Mouse (Mus musculus) urinary bladder, adult 18-20 months (tissue): ENCODE measurements around the gene Trpm3.

Experiments used
- DNase-seq, 2 experiments: peaks; one replicate each; pipeline ENCODE4 v3.0.0; 2022; ENCODE audit warnings: low spot score in 2 of 2, mixed read lengths in 2 of 2

The Trpm3 gene

DNA sequence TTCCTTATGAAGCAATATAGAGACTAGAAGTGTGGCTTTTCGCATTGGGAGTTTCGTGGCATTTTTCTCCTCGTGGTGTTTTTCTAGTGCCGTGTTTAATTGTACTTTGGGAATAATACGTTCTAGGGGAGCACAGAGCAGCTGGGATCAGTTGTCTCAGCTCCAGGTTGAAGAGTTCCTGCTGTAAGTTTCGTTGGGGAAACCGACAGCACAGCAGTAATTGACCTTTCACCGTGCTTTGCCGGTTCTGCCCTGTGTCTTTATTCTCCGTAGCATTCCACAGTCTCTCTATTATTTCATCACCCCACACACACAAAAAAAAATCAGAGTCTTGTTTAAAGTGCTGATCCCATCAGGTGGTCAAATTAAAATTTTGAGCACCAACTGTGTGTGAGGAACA lies 496.8 kb downstream of the Trpm3 start:
- no peak for DNase-seq

- DNase-seq, result no peak
These were observed 498.9 kb downstream of the Trpm3 start for GRCm38 (mm10) chr19:22637786-22638185.

- no peak for DNase-seq
These were observed 499.6 kb downstream of the Trpm3 start for GRCm38 (mm10) chr19:22638394-22638954.

DNA sequence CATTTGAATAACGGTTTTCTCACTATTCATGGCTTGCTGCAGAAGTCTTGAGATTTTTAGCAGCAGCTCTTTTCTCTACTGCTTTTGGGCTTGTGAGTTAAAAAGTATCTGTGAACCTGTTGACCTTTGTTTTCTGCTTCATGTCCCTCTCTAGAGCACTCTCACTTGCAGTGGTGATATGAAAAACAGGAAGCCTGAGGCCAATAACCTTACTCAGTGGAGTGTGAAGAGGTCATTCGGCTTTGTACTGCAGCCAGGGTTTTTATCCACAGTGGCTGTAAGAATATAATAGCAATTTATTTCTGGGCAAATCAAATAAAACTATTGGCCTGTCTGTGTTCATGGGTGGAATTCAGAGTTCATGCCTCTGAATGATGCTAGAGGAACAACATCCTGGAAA lies 503.3 kb downstream of the Trpm3 start:
- no peak for DNase-seq

DNA sequence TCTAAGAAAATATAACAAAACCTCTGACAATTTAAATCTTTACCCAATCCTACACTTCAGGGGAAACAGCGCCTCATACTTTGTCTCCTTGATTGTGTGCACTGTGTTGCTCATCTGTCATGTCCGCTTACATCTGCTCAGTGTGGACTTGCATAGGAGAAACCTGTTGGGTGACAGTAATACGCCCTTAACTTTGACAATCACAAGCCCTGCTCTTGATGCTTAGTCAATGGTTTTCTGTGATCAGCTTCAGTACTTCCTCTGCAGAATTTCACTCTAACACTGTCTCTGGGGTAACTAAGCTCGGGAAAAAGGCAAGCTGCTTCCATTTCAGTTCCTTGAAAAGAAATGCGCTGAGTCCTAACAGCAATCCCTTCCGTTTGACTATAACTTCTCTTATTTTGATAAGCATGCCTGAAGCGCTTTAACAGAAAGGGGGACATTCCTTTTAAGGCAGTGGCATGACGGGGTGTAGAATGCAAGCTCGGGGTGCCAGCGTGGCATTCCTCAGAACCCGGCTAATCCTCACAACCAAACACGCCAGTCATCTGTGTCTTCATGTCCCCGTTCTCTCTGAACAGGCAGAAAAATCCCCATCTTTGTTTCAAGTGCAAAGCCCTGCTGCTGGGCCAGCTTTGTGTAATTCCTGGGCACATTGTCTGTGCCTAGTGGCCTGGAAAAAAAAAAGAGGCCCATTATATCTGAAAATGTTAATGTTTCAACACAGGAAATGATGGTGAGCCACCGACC lies 517.8 kb downstream of the Trpm3 start:
- DNase-seq, result no peak

GRCm38 (mm10) chr19:22657251-22657650 lies 518.4 kb downstream of the Trpm3 start:
- DNase-seq, result no peak

DNA sequence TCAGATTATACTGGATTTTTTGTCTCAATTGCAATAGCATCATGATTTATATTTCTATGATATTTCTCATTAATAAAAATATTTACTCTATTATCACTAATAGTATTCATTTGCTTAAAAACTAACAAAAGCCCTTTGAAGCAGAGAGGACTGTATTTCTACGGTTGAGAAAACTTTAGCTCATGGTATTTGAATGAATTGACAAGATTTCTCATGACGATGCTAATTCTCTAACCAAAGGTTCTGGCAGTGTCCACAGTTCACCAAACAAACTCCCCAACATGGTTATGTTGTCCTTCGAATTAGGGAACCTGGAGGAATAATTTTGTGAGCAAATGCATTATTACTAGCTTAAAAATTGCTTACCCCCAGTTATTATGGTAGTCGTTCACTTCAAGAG lies 526.6 kb downstream of the Trpm3 start:
- no peak for DNase-seq

GRCm38 (mm10) chr19:22670222-22670621 lies 531.4 kb downstream of the Trpm3 start:
- DNase-seq, result no peak

GRCm38 (mm10) chr19:22672892-22673291 lies 534.0 kb downstream of the Trpm3 start:
- DNase-seq, result no peak

GRCm38 (mm10) chr19:22676206-22676605 lies 537.4 kb downstream of the Trpm3 start:
- DNase-seq, result no peak

DNA sequence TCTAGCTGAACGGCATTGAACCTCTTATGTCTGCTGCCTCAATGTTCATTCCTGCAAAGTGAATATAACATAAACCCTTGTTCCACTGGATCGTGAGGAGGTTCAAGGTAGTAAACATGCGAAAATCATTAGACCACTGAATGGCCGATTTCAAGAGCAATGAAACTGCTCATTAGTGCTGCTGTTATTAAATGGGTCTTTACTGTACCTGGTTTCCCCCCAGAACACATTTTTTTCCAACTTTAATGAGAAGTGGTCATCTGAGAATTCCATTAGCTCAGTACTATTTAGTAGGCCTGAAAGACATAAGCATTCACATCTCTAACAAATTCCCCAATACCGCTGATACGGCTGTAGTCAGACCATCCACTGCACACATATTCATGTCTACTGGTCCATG lies 543.4 kb downstream of the Trpm3 start:
- DNase-seq, result no peak

DNA sequence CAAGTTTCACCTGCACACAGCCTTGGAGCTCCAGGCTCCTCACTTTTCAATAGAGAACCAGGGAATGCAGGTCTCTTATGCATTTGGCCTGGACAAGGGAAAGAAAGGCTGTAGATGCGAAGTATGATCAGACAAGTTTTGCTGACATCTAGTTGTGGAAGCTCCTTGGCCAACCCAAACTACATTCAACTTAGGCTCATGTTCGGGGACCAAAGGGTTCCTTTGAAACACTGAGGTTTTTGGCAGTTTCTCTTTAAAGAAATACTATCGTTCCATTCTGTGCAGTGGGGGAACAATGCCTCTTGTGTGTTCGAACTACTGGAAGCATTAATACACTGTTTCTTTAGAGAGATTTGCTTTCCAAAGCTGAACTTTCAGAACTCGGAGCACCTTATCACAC lies 553.1 kb downstream of the Trpm3 start:
- DNase-seq, result no peak

DNA sequence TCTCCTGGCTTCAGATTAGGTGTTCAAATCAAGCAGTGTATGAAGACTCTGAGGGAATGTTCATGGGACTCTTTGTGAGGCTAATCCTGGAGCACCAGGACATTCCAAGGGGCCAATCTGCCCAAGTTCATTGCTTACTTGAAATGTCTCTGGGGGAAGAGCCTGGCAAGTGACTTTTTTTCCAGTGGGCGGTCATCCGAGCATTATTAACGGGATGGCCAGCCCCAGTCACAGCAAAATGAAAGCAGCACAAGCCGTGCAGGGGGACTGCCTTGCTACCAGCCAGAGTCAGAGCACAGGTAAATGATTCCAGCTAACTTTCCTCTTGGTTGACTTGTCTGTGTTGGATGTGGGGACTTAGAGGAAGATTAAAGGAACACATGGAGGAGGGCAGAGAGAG lies 553.7 kb downstream of the Trpm3 start:
- DNase-seq, result no peak

- DNase-seq, result no peak
These were observed 554.1 kb downstream of the Trpm3 start for GRCm38 (mm10) chr19:22692956-22693355.

DNA sequence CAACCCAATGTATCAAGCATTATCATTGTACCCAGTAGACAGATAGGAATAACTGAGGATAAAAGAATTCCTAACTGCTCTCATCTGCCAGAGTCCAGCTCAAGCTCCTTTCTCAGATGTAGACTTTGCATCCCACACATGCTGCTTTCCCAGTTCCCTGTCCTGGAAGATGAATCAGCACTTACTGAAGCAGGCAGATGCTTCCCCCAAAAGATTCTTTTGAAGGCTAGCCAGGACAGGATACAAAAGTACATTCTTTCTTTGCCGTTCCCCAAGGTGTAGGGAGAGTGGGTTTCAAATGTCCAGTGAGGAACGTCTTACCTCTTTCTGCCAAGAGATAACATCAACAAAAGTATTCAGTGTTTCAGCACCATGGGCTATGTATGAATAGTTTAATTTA lies 556.6 kb downstream of the Trpm3 start:
- DNase-seq, result no peak

GRCm38 (mm10) chr19:22698737-22699136 lies 559.9 kb downstream of the Trpm3 start:
- DNase-seq, result no peak

DNA sequence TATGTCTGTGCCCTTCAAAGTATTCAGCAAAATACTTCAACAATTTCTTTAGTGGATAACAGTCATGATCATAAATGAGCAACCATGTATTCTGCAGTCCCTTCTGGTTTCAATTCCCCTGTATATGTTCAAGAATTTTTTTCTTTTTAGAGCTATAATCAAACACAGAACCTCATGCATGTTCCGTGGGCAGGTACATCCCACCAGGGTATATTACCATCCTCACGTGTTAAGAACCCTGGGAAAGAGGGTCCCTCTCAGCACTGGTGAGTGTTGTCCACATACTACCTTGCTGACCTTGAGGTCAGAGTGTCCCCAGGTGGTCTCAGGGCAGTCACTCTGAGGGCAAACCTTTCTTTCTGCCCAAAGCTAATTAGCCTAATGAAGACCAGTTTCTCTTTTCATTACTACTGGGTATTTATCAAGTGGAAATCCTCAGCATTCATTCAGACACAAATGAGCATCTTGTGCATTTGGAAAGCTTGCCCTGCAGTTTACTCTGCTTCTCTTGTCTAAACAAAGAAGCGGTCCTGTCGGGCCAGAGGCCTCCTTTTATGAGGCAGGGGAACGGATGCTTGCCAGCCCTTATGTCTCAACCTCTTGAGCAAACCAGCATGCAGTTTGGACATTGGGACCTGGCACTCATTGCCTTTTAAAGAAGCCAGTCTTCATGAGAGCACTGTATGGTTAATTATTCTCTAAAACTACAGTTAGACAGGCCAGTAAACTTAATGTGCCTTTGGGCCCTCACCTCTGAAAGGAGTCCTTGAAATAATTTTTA lies 562.2 kb downstream of the Trpm3 start:
- DNase-seq, result no peak

DNA sequence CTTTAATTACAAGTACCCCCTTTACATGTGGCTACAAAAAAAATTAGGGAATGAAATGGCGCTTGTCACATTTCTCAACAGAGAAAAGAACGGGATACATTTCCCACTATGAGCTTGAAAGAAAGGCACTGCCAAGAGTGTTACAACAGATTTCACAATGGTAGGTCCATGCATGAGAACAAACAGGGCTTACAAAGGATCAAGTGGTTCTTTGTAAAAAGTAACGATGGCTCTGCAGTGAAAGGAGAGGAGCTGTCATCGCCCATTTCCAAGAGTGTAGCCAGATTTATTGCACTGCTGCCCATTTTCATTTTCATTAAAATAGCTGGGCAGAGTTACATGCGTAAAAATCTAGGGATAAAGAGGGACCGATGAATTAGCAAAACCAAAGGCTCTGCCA lies 565.0 kb downstream of the Trpm3 start:
- no peak for DNase-seq

GRCm38 (mm10) chr19:22705414-22705813 lies 566.6 kb downstream of the Trpm3 start:
- DNase-seq, result no peak

- no peak for DNase-seq
These were observed 580.2 kb downstream of the Trpm3 start for GRCm38 (mm10) chr19:22719027-22719426.

GRCm38 (mm10) chr19:22729846-22730245 lies 591.0 kb downstream of the Trpm3 start:
- no peak for DNase-seq

- no peak for DNase-seq
These were observed 592.1 kb downstream of the Trpm3 start for GRCm38 (mm10) chr19:22730971-22731370.

GRCm38 (mm10) chr19:22736870-22737269 lies 598.0 kb downstream of the Trpm3 start:
- no peak for DNase-seq
